Mouse (Mus musculus) kidney, embryonic 14.5 days (tissue): Measurements from ENCODE around the gene Slc22a17. TPM values are rescaled to one million over a fixed set of nuclear protein-coding genes. Genes with fewer than 3 reads are reported as not detected.

Experiments used
- ATAC-seq: fragments of 200-750 bp; cut with Nextera tagmentation; 2 replicates; pipeline ENCODE4 v1.8.0; 2017; ENCODE audit warnings: moderate number of reproducible peaks, mild to moderate bottlenecking, moderate TSS enrichment, moderate library complexity; ENCODE audit not compliant: low FRiP score, low TSS enrichment
- H3K27ac ChIP-seq: fragments of 300-500 bp; sonication (generic); 2 replicates; pipeline ENCODE4 v1.5.1; 2014; ENCODE audit warnings: low read depth, mild to moderate bottlenecking, low read length, moderate library complexity, mixed read lengths
- H3K27me3 ChIP-seq: fragments of 300-500 bp; sonication (generic); 2 replicates; pipeline ENCODE4 v1.6.1; 2014; ENCODE audit warnings: mild to moderate bottlenecking, low read length; ENCODE audit not compliant: control insufficient read depth, insufficient read depth
- H3K36me3 ChIP-seq: fragments of 300-500 bp; sonication (generic); 2 replicates; pipeline ENCODE4 v1.6.1; 2014; ENCODE audit warnings: low read length, mixed read lengths; ENCODE audit not compliant: control insufficient read depth, insufficient read depth
- H3K4me1 ChIP-seq: fragments of 300-500 bp; sonication (generic); 2 replicates; pipeline ENCODE4 v1.6.1; 2014; ENCODE audit warnings: low read length, mixed read lengths; ENCODE audit not compliant: control insufficient read depth, insufficient read depth
- H3K4me2 ChIP-seq: fragments of 300-500 bp; sonication (generic); replicated peaks from 2 replicates; pipeline ENCODE4 v1.6.1; 2014; ENCODE audit warnings: low read depth, mild to moderate bottlenecking, low read length
- H3K4me3 ChIP-seq: fragments of 300-500 bp; sonication (generic); 2 replicates; pipeline ENCODE4 v1.5.1; 2014; ENCODE audit warnings: mild to moderate bottlenecking, low read length
- H3K9ac ChIP-seq: fragments of 300-500 bp; sonication (generic); 2 replicates; pipeline ENCODE4 v1.6.1; 2014; ENCODE audit warnings: low read depth, mild to moderate bottlenecking, low read length, moderate library complexity
- H3K9me3 ChIP-seq: fragments of 300-500 bp; sonication (generic); 2 replicates; pipeline ENCODE4 v1.6.1; 2016; ENCODE audit warnings: low read length; ENCODE audit not compliant: control insufficient read depth
- WGBS: fragments of 180-500 bp; shearing (Covaris S2); extraction: QIAGEN DNeasy Blood & Tissue Kit; methylation state at CpG from one replicate; pipeline ENCODE4 v1.1.7; 2014; 5-methylcytosine and 5-hydroxymethylcytosine counted together
- polyA plus RNA-seq: library from polyadenylated mRNA; unstranded; fragments of >200 nt; fragmentation: Nextera tagmentation; extraction: Ambion mirVana; gene quantifications from 2 replicates; pipeline ENCODE4 v1.2.1, GENCODE M21; 2014

The Slc22a17 gene
- polyA plus RNA-seq, 1 experiment from 2014 or later: 41.0 TPM

DNA sequence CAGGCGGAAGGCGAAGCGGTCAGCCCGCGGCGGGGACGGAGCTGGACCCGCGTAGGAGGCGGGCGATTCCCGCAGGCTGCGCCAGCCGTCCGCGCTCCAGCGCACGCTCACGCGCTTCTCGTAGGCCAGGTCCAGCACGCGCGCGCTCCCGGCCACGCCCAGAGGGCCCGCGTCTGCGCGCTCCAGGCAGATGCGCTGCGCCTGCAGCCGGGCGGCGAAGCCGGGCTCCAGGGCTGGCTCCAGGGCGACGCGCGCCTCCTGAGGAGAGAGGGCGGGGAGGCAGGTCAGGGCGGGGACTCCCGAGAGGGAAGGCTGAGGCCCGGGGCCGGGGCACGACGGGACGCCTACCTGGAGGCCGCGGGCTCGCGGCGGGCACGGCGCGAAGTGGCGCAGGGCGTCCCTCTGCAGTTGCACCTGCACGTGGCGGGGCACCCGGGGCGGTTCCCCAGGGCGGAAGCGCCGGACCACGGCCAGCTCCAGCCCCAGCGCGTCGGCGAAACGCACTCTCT lies 36.3 kb downstream of the Slc22a17 start:
- H3K4me2 ChIP-seq: peak overlapping the region; percentile 99
- no peaks in the 10 kb centered on the region for H3K9me3 ChIP-seq
- H3K27me3 ChIP-seq: no peaks in the 10 kb centered on the region; the same call in 1 of the 2 replicates
- 1% methylated on average over 72 of the region's 72 CpGs for WGBS
- peak overlapping the region; percentile 73 for H3K4me3 ChIP-seq
- H3K27ac ChIP-seq: peak overlapping the region; percentile 57
- peak overlapping the region; percentile 76 for H3K9ac ChIP-seq
- peaks cover 8% of the 10 kb centered on the region; the same call in 1 of the 2 replicates for H3K4me1 ChIP-seq
- peak; percentile 90 for ATAC-seq
- no peaks in the 10 kb centered on the region for H3K36me3 ChIP-seq

DNA sequence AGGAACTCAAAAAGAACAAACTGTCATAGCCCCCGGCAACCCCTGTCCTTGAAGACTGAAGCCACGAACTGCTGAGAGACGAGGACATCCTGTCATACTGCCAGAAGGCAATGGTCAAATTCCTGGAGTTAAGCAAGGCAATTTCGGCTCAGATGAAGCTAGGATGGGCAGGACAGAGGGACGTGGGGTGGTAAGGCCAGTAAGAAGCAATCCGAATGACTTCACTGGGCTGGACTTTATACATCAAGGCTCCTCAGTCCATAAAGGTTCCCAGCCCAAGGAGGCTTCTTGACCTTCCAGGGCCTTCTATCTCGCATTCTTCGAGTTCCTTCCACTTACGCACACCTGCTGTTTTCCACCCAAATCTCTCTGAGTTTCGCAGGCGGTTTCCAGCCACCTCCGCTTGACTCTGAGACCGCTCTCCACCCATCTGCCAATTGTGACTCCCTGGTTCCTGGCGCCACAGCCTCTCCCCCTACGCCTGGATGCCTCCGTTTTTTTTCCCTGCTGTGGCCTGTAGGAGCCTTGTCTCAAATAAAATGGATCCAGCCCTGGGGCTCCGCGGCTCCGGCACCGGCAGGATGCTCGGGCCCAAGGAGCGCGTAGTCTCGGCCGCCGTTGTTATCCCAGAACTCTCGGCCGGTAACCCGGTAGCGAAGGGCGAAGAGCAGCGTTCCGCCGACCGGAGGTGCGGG lies 36.9 kb downstream of the Slc22a17 start:
- H3K4me1 ChIP-seq: peaks cover 8% of the 10 kb centered on the region; the same call in 1 of the 2 replicates
- no peaks in the 10 kb centered on the region for H3K9me3 ChIP-seq
- peak overlapping the region; percentile 57 for H3K27ac ChIP-seq
- peak overlapping the region; percentile 99 for H3K4me2 ChIP-seq
- no peaks in the 10 kb centered on the region; the same call in 1 of the 2 replicates for H3K27me3 ChIP-seq
- H3K9ac ChIP-seq: peak overlapping the region; percentile 76
- peak; percentile 53; the same call in 1 of the 2 replicates for ATAC-seq
- no peaks in the 10 kb centered on the region for H3K36me3 ChIP-seq
- H3K4me3 ChIP-seq: peak overlapping the region; percentile 73
- WGBS: 2% methylated on average over 36 of the region's 36 CpGs

DNA sequence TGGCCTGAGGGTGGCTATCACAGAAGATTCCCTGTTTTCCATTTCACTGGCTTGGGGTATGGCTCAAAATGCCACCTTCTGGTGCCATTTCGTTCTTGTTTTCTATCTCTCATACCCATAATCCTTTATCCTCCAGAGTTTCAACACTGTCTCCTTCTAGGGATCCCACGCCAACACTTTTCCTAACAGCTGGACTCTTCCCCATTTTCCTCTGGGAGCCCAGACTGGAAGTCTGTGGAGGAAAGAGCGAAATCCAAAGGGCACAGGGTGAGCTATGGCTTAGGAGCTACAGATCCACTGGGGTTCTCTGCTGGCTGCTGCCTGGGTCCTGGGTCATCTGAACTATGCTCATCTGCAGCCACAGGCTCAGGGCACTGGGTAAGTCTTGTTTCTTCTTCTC lies 38.8 kb downstream of the Slc22a17 start:
- ATAC-seq: no peak

DNA sequence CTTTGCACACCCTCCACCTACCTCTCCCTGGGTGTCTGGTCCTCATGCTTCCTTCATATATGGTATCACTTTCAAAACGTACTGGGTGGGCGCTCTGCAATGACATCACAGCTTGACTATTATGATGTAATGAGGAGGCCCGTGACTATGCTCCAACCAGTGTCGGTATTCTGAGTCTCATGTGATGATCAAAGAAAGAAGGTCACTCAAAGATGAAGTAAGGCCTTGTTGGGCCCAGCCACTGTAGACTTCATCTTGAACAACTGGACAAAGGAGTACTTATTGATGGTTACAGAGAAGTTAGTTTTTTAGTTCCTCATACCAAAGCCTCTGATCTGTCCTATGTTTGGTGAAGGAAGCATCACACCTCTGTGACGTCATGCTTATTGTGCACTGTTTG lies 42.1 kb downstream of the Slc22a17 start, which contains the start of gene Homez:
Homez (minus strand) TSS at position 101 of the 400 bp plus-strand sequence.
- H3K9ac ChIP-seq: no peak within 1 kb of the TSS
- no peak within 1 kb of the TSS for H3K27ac ChIP-seq
- H3K4me2 ChIP-seq: no peak within 1 kb of the TSS
- H3K27me3 ChIP-seq: no peaks in the 10 kb centered on the region
- no peaks in the 10 kb centered on the region for H3K36me3 ChIP-seq
- no peaks in the 10 kb centered on the region for H3K9me3 ChIP-seq
- no peak for ATAC-seq
- H3K4me1 ChIP-seq: 0 out of 2 replicates have a peak, but pooled peaks cover 4% of the 10 kb centered on the region
- no peak within 1 kb of the TSS for H3K4me3 ChIP-seq
- WGBS: 90% methylated on average over 5 of the region's 5 CpGs

More for the DNA sequence above, 38.8 kb downstream of the Slc22a17 start:
- H3K4me2 ChIP-seq: no peak overlapping the region
- H3K9me3 ChIP-seq: no peaks in the 10 kb centered on the region
- 89% methylated on average over 3 of the region's 3 CpGs for WGBS
- peaks cover 8% of the 10 kb centered on the region; the same call in 1 of the 2 replicates for H3K4me1 ChIP-seq
- H3K27ac ChIP-seq: no peak overlapping the region
- no peaks in the 10 kb centered on the region; the same call in 1 of the 2 replicates for H3K27me3 ChIP-seq
- H3K36me3 ChIP-seq: no peaks in the 10 kb centered on the region
- no peak overlapping the region for H3K9ac ChIP-seq
- H3K4me3 ChIP-seq: no peak overlapping the region

DNA sequence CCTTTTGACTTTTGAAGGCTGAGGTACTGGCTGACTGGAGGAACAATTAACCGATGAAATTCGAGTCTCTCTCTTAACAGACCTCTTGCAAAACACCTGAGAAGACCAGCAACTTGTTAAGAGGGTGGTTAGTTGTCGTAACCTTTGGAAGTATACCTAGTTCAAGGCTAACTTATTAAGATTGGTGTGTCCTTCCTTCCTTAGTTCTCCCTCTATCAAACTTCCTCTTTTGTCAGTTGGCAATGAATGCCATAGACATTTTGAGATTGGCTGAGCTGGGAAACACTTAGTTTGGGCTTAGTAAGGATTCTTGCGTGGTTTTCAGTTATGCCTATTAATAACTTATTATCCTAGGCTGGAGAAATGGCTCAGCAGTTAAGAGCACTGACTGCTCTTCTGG lies 44.9 kb downstream of the Slc22a17 start:
- H3K4me2 ChIP-seq: no peak overlapping the region
- no peak for ATAC-seq

DNA sequence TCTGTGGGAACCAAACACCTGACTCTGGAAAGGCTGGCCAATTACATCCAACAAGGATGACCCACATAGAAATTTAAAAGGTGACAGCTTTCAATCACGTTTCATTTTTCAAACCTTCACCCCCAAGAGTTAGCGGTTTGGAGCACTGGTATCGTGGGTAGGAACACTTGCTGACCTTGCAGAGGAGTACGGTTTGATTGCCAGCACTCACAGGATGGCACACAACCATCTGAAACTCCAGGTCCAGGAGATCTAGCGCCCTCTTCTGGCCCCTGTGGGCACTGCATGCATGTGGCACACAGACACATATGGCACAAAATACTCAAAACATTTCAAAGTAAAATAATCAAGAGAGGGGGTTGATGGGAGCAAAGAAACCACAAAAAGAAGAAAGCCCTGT lies 46.0 kb downstream of the Slc22a17 start:
- Histone ChIP-seq H3K9ac (no peak overlapping the region), H3K36me3 (no peaks in the 10 kb centered on the region), H3K9me3 (no peaks in the 10 kb centered on the region), H3K27ac (no peak overlapping the region), H3K27me3 (no peaks in the 10 kb centered on the region), H3K4me3 (no peak overlapping the region), H3K4me2 (no peak overlapping the region), H3K4me1 (no peaks in the 10 kb centered on the region)
- ATAC-seq: no peak
- 57% methylated on average over 5 of the region's 5 CpGs for WGBS

More for the DNA sequence above, 44.9 kb downstream of the Slc22a17 start:
- H3K36me3 ChIP-seq: no peaks in the 10 kb centered on the region
- no peak overlapping the region for H3K27ac ChIP-seq
- H3K4me1 ChIP-seq: no peaks in the 10 kb centered on the region
- H3K9me3 ChIP-seq: no peaks in the 10 kb centered on the region
- no peak overlapping the region for H3K4me3 ChIP-seq
- whole genome bisulfite sequencing: 91% methylated on average over 4 of the region's 4 CpGs
- no peaks in the 10 kb centered on the region for H3K27me3 ChIP-seq
- no peak overlapping the region for H3K9ac ChIP-seq

DNA sequence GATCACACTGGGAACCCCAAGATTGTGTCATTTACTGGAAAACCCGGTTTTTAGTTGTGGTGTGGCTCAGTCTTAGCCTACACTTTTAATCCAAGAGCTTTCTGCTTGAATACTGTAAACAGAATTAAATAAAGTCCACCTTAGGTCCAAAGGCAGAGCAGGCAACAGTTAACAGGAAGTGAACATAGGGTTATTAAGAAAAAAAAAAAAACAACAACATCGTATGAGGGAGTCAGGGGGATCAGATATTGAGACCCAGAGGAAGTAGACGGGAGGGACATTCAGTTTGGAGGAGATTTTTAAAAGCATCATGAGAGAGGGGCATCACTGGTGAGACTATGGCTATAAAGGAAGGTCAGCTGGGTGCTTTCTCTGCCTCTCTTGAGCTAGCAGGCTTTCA lies 46.7 kb downstream of the Slc22a17 start:
- H3K27ac ChIP-seq: no peak overlapping the region
- H3K4me1 ChIP-seq: no peaks in the 10 kb centered on the region
- no peaks in the 10 kb centered on the region for H3K9me3 ChIP-seq
- WGBS: 42% methylated on average over 3 of the region's 3 CpGs
- ATAC-seq: no peak
- H3K4me2 ChIP-seq: no peak overlapping the region
- H3K36me3 ChIP-seq: no peaks in the 10 kb centered on the region
- no peak overlapping the region for H3K9ac ChIP-seq
- H3K27me3 ChIP-seq: no peaks in the 10 kb centered on the region
- H3K4me3 ChIP-seq: no peak overlapping the region

DNA sequence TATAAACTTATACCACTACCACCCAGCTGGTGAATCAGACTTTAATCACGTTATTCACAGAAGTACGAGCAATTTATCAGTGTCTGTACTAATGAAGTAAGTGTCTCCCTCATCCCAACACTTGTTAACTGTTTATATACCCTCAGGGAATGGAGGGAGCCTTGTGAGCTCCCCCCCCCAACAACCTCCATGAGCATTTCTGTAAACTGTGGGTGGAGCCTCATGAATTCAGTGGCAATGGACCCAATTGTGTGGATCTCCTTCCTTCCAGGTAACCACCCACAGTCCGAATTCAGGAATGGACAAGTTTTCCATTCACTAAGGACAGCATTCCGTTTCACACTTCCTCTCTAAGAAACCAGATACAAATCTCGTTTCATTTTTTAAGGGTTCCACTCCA lies 47.3 kb downstream of the Slc22a17 start:
- Histone ChIP-seq H3K4me2 (no peak overlapping the region), H3K27ac (no peak overlapping the region), H3K9ac (no peak overlapping the region), H3K4me3 (no peak overlapping the region), H3K4me1 (no peaks in the 10 kb centered on the region), H3K9me3 (no peaks in the 10 kb centered on the region), H3K36me3 (no peaks in the 10 kb centered on the region), H3K27me3 (no peaks in the 10 kb centered on the region)
- WGBS: 76% methylated on average over 5 of the region's 5 CpGs
- no peak for ATAC-seq
